Mouse (Mus musculus): ENCODE data around the gene Shank1. TPM values are rescaled to one million over a fixed set of nuclear protein-coding genes. Genes with fewer than 3 reads are reported as not detected.

Gene Shank1
- polyA plus RNA-seq, 1 experiment from 2014 or later: 9.5 TPM

GRCm38 (mm10) chr7:44332336-44332735 lies 22.3 kb downstream of the Shank1 start:
- 71% methylated on average over 3 of the region's 3 CpGs for WGBS
- DNase-seq (ENCODE audit: low spot score): no peak
- H3K36me3 ChIP-seq (ENCODE audit: control insufficient read depth, insufficient read depth, low read length): 0 out of 2 replicates have a peak, but pooled peaks cover 8% of the 10 kb centered on the region

GRCm38 (mm10) chr7:44334139-44334538 lies 24.1 kb downstream of the Shank1 start:
- peaks cover 26% of the 10 kb centered on the region for H3K27me3 ChIP-seq (replicated peaks; ENCODE audit: control insufficient read depth, insufficient read depth, low read length)
- H3K4me3 ChIP-seq (ENCODE audit: low read depth, low read length): no peak overlapping the region
- WGBS: 75% methylated on average over 14 of the region's 14 CpGs
- 0 out of 2 replicates have a peak, but pooled peaks cover 8% of the 10 kb centered on the region for H3K36me3 ChIP-seq (ENCODE audit: control insufficient read depth, insufficient read depth, low read length)
- no peaks in the 10 kb centered on the region for H3K9me3 ChIP-seq (replicated peaks; ENCODE audit: control insufficient read depth, low read length)
- H3K27ac ChIP-seq (ENCODE audit: low read depth, low read length): no peak overlapping the region
- no peak overlapping the region for H3K4me2 ChIP-seq (ENCODE audit: low read length)
- no peak overlapping the region for H3K9ac ChIP-seq (ENCODE audit: low read length)
- H3K4me1 ChIP-seq (ENCODE audit: control insufficient read depth, insufficient read depth, low read length): no peaks in the 10 kb centered on the region
- ATAC-seq: no peak
- DNase-seq (ENCODE audit: low spot score): no peak

More at GRCm38 (mm10) chr7:44332336-44332735, 22.3 kb downstream of the Shank1 start:
- ATAC-seq: no peak
- Histone ChIP-seq H3K4me3 (ENCODE audit: low read depth, low read length) (no peak overlapping the region), H3K9me3 (replicated peaks; ENCODE audit: control insufficient read depth, low read length) (no peaks in the 10 kb centered on the region), H3K9ac (ENCODE audit: low read length) (no peak overlapping the region), H3K4me2 (ENCODE audit: low read length) (no peak overlapping the region), H3K27me3 (replicated peaks; ENCODE audit: control insufficient read depth, insufficient read depth, low read length) (peaks cover 23% of the 10 kb centered on the region), H3K27ac (ENCODE audit: low read depth, low read length) (no peak overlapping the region), H3K4me1 (ENCODE audit: control insufficient read depth, insufficient read depth, low read length) (no peaks in the 10 kb centered on the region)

- peak overlapping the region; percentile 78 for H3K27ac ChIP-seq (ENCODE audit: low read depth, low read length)
- DNase-seq (ENCODE audit: low spot score) (peak; percentile 80), ATAC-seq (peak; percentile 68)
- peaks cover 26% of the 10 kb centered on the region for H3K27me3 ChIP-seq (replicated peaks; ENCODE audit: control insufficient read depth, insufficient read depth, low read length)
- H3K4me3 ChIP-seq (ENCODE audit: low read depth, low read length): peak overlapping the region; percentile 56
- peak overlapping the region; percentile 77 for H3K4me2 ChIP-seq (ENCODE audit: low read length)
- H3K9ac ChIP-seq (ENCODE audit: low read length): peak overlapping the region; percentile 80
- no peaks in the 10 kb centered on the region for H3K9me3 ChIP-seq (replicated peaks; ENCODE audit: control insufficient read depth, low read length)
- 2% methylated on average over 30 of the region's 40 CpGs for WGBS
- H3K4me1 ChIP-seq (ENCODE audit: control insufficient read depth, insufficient read depth, low read length): no peaks in the 10 kb centered on the region
- H3K36me3 ChIP-seq (ENCODE audit: control insufficient read depth, insufficient read depth, low read length): 0 out of 2 replicates have a peak, but pooled peaks cover 8% of the 10 kb centered on the region
These were observed 25.2 kb downstream of the Shank1 start for GRCm38 (mm10) chr7:44335031-44335878.

GRCm38 (mm10) chr7:44336046-44337021 lies 26.3 kb downstream of the Shank1 start:
- ATAC-seq (peak; percentile 79), DNase-seq (ENCODE audit: low spot score) (peak; percentile 71)
- Histone ChIP-seq H3K4me3 (ENCODE audit: low read depth, low read length) (peak overlapping the region; percentile 56), H3K4me1 (ENCODE audit: control insufficient read depth, insufficient read depth, low read length) (no peaks in the 10 kb centered on the region), H3K36me3 (ENCODE audit: control insufficient read depth, insufficient read depth, low read length) (0 out of 2 replicates have a peak, but pooled peaks cover 8% of the 10 kb centered on the region), H3K9ac (ENCODE audit: low read length) (peak overlapping the region; percentile 80), H3K9me3 (replicated peaks; ENCODE audit: control insufficient read depth, low read length) (no peaks in the 10 kb centered on the region), H3K27me3 (replicated peaks; ENCODE audit: control insufficient read depth, insufficient read depth, low read length) (peaks cover 26% of the 10 kb centered on the region), H3K4me2 (ENCODE audit: low read length) (peak overlapping the region; percentile 77), H3K27ac (ENCODE audit: low read depth, low read length) (peak overlapping the region; percentile 78)
- 2% methylated on average over 47 of the region's 54 CpGs for WGBS

GRCm38 (mm10) chr7:44337121-44337849 lies 27.2 kb downstream of the Shank1 start:
- DNase-seq (ENCODE audit: low spot score): peak; percentile 1
- no peaks in the 10 kb centered on the region for H3K9me3 ChIP-seq (replicated peaks; ENCODE audit: control insufficient read depth, low read length)

GRCm38 (mm10) chr7:44340226-44340625 lies 30.2 kb downstream of the Shank1 start:
- H3K4me2 ChIP-seq (ENCODE audit: low read length): no peak overlapping the region
- no peak for DNase-seq (ENCODE audit: low spot score)
- no peak overlapping the region for H3K9ac ChIP-seq (ENCODE audit: low read length)
- H3K36me3 ChIP-seq (ENCODE audit: control insufficient read depth, insufficient read depth, low read length): peaks cover 14% of the 10 kb centered on the region
- H3K9me3 ChIP-seq (replicated peaks; ENCODE audit: control insufficient read depth, low read length): no peaks in the 10 kb centered on the region
- 68% methylated on average over 6 of the region's 6 CpGs for WGBS
- no peak overlapping the region for H3K4me3 ChIP-seq (ENCODE audit: low read depth, low read length)
- no peaks in the 10 kb centered on the region for H3K4me1 ChIP-seq (ENCODE audit: control insufficient read depth, insufficient read depth, low read length)
- no peak for ATAC-seq
- H3K27me3 ChIP-seq (replicated peaks; ENCODE audit: control insufficient read depth, insufficient read depth, low read length): peaks cover 23% of the 10 kb centered on the region
- H3K27ac ChIP-seq (ENCODE audit: low read depth, low read length): no peak overlapping the region

More at GRCm38 (mm10) chr7:44337121-44337849, 27.2 kb downstream of the Shank1 start:
- peak overlapping the region; percentile 80 for H3K9ac ChIP-seq (ENCODE audit: low read length)
- ATAC-seq: peak; percentile 15; the same call in 1 of the 2 replicates
- H3K36me3 ChIP-seq (ENCODE audit: control insufficient read depth, insufficient read depth, low read length): 0 out of 2 replicates have a peak, but pooled peaks cover 8% of the 10 kb centered on the region
- H3K4me1 ChIP-seq (ENCODE audit: control insufficient read depth, insufficient read depth, low read length): no peaks in the 10 kb centered on the region
- H3K4me2 ChIP-seq (ENCODE audit: low read length): peak overlapping the region; percentile 77
- peak overlapping the region; percentile 56 for H3K4me3 ChIP-seq (ENCODE audit: low read depth, low read length)
- peaks cover 26% of the 10 kb centered on the region for H3K27me3 ChIP-seq (replicated peaks; ENCODE audit: control insufficient read depth, insufficient read depth, low read length)
- 1% methylated on average over 32 of the region's 32 CpGs for WGBS
- H3K27ac ChIP-seq (ENCODE audit: low read depth, low read length): no peak overlapping the region

- Histone ChIP-seq H3K9ac (ENCODE audit: low read length) (no peak overlapping the region; the same call in 1 of the 2 replicates), H3K27me3 (replicated peaks; ENCODE audit: control insufficient read depth, insufficient read depth, low read length) (peaks cover 15% of the 10 kb centered on the region), H3K27ac (ENCODE audit: low read depth, low read length) (no peak overlapping the region), H3K36me3 (ENCODE audit: control insufficient read depth, insufficient read depth, low read length) (peaks cover 23% of the 10 kb centered on the region), H3K4me1 (ENCODE audit: control insufficient read depth, insufficient read depth, low read length) (no peaks in the 10 kb centered on the region), H3K4me2 (ENCODE audit: low read length) (no peak overlapping the region), H3K9me3 (replicated peaks; ENCODE audit: control insufficient read depth, low read length) (no peaks in the 10 kb centered on the region), H3K4me3 (ENCODE audit: low read depth, low read length) (no peak overlapping the region)
- ATAC-seq (no peak), DNase-seq (ENCODE audit: low spot score) (no peak)
- 92% methylated on average over 10 of the region's 10 CpGs for WGBS
These were observed 31.1 kb downstream of the Shank1 start for GRCm38 (mm10) chr7:44341119-44341518.

GRCm38 (mm10) chr7:44341714-44342113 lies 31.7 kb downstream of the Shank1 start:
- H3K27me3 ChIP-seq (replicated peaks; ENCODE audit: control insufficient read depth, insufficient read depth, low read length): peaks cover 9% of the 10 kb centered on the region
- ATAC-seq (no peak), DNase-seq (ENCODE audit: low spot score) (no peak)
- no peak overlapping the region for H3K4me2 ChIP-seq (ENCODE audit: low read length)
- H3K9ac ChIP-seq (ENCODE audit: low read length): no peak overlapping the region
- no peaks in the 10 kb centered on the region for H3K9me3 ChIP-seq (replicated peaks; ENCODE audit: control insufficient read depth, low read length)
- no peak overlapping the region for H3K27ac ChIP-seq (ENCODE audit: low read depth, low read length)
- no peaks in the 10 kb centered on the region for H3K4me1 ChIP-seq (ENCODE audit: control insufficient read depth, insufficient read depth, low read length)
- H3K4me3 ChIP-seq (ENCODE audit: low read depth, low read length): no peak overlapping the region
- WGBS: 72% methylated on average over 5 of the region's 5 CpGs
- peaks cover 26% of the 10 kb centered on the region for H3K36me3 ChIP-seq (ENCODE audit: control insufficient read depth, insufficient read depth, low read length)

Measured in forebrain, embryonic 14.5 days (tissue).